ENCODE assay signal across 17 mouse cellular contexts in the genomic region with DNA sequence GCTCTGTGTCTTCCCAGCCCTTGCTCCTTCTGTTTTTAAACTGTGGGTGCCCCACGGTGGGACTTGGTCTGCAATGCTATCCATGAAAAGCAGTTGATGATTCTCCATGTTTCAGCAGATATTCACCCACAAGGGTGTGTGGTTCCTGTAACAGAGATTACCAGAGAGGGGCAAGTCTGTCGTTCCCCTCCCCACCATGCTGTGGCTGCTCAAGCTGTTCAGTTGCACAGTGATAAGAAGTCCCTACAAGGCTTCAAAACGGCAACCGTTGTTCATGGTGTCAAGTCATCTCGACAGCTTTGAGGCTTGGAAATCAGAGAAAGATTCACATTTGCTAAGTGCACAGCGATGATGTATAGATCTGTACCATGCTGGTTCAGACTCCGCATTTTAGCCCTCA.
"Had no signal": no experiment of that assay in that cellular context is flagged by ENCODE, and none has a peak within 500 bp of the region (broad histone marks: within the 10 kb centered on the region; RNA-seq: fewer than 3 reads in every experiment).

No protein-coding gene starts in this region.

- H3K27ac ChIP-seq: kidney, embryonic 15.5 days; left cerebral cortex, adult 2 months; limb, embryonic 15.5 days; midbrain, embryonic 12.5 days; stomach, embryonic 15.5 days had no signal

- H3K4me3 ChIP-seq: kidney, embryonic 15.5 days; left cerebral cortex, adult 2 months; limb, embryonic 15.5 days; megakaryocyte, embryonic 14.5 days; midbrain, embryonic 12.5 days; stomach, embryonic 15.5 days had no signal

- H3K9me3 ChIP-seq: limb, embryonic 15.5 days; stomach, embryonic 15.5 days had no signal

- H3K4me2 ChIP-seq: kidney, embryonic 15.5 days; limb, embryonic 15.5 days; lung, embryonic 14.5 days; midbrain, embryonic 12.5 days; stomach, embryonic 15.5 days had no signal

- H3K36me3 ChIP-seq: limb, embryonic 15.5 days; stomach, embryonic 15.5 days had no signal

- H3K27me3 ChIP-seq: kidney, embryonic 15.5 days; limb, embryonic 15.5 days; midbrain, embryonic 12.5 days; stomach, embryonic 15.5 days had no signal

- ATAC-seq: intestine, embryonic 16.5 days had no signal

- H3K9ac ChIP-seq: kidney, embryonic 15.5 days; limb, embryonic 15.5 days; lung, embryonic 14.5 days; midbrain, embryonic 12.5 days; stomach, embryonic 15.5 days had no signal

- DNase-seq: kidney, adult 2 months; kidney, postnatal 14 days; lung, embryonic 14.5 days; lung, postnatal 10 days; lung, postnatal 4 days; right cerebral cortex, adult 18-20 months; right cerebral cortex, postnatal 25 days; spleen, adult 18-20 months; thymus, adult 2 months; thymus, postnatal 25 days had no signal
